Comparison of ENCODE assay signal across 9 mouse cellular contexts in genomic region chr1:31210144-31210543, GRCm38 (mm10). TPM values are rescaled to one million over a fixed set of nuclear protein-coding genes. Genes with fewer than 3 reads are reported as not detected.
A peak's percentile ranks its signal among the peaks of the same experiment; 100 is the strongest.
DNase-seq lines count a peak whose midpoint lies in the region; ATAC-seq and TF ChIP-seq lines count a peak whose summit lies in the region.
"Had no signal": no experiment of that assay in that cellular context is flagged by ENCODE, and none has a peak within 500 bp of the region (broad histone marks: within the 10 kb centered on the region; RNA-seq: fewer than 3 reads in every experiment).

No protein-coding gene starts in this region.

- no peaks in the 10 kb centered on the region for H3K4me1 ChIP-seq in intestine, embryonic 14.5 days (replicated peaks; ENCODE audit: control insufficient read depth, insufficient read depth, low read length)
- no peaks in the 10 kb centered on the region for H3K4me1 ChIP-seq in intestine, embryonic 16.5 days (ENCODE audit: control insufficient read depth, insufficient read depth, low read length)
- no peaks in the 10 kb centered on the region for H3K4me1 ChIP-seq in MEL (ENCODE audit: control insufficient read depth in 1 of 2, insufficient read depth in 2 of 2, low read length in 2 of 2)
- H3K4me1 ChIP-seq in midbrain, embryonic 15.5 days = no peaks in the 10 kb centered on the region
- H3K4me1 ChIP-seq: embryonic facial prominence, embryonic 13.5 days had no signal

- no peaks in the 10 kb centered on the region for H3K27me3 ChIP-seq in intestine, embryonic 14.5 days (replicated peaks; ENCODE audit: control insufficient read depth, insufficient read depth, low read length)
- no peaks in the 10 kb centered on the region for H3K27me3 ChIP-seq in intestine, embryonic 16.5 days (replicated peaks; ENCODE audit: control insufficient read depth, insufficient read depth, low read length)
- no peaks in the 10 kb centered on the region for H3K27me3 ChIP-seq in MEL (ENCODE audit: control insufficient read depth in 1 of 2, insufficient read depth in 2 of 2, low read length in 2 of 2)
- H3K27me3 ChIP-seq in midbrain, embryonic 15.5 days (replicated peaks) = no peaks in the 10 kb centered on the region
- H3K27me3 ChIP-seq: embryonic facial prominence, embryonic 13.5 days had no signal

- H3K4me2 ChIP-seq in intestine, embryonic 14.5 days (ENCODE audit: low read length) = no peak overlapping the region
- no peak overlapping the region for H3K4me2 ChIP-seq in intestine, embryonic 16.5 days (ENCODE audit: low read depth, low read length)
- no peak overlapping the region for H3K4me2 ChIP-seq in midbrain, embryonic 15.5 days
- H3K4me2 ChIP-seq: embryonic facial prominence, embryonic 13.5 days had no signal

- H3K9me3 ChIP-seq in intestine, embryonic 14.5 days (ENCODE audit: control insufficient read depth, low read length) = no peaks in the 10 kb centered on the region
- H3K9me3 ChIP-seq in intestine, embryonic 16.5 days (ENCODE audit: control insufficient read depth, low read length) = no peaks in the 10 kb centered on the region
- no peaks in the 10 kb centered on the region for H3K9me3 ChIP-seq in MEL (replicated peaks; ENCODE audit: insufficient read depth, low read length)
- H3K9me3 ChIP-seq in midbrain, embryonic 15.5 days = no peaks in the 10 kb centered on the region
- H3K9me3 ChIP-seq: embryonic facial prominence, embryonic 13.5 days had no signal

- TF ChIP-seq POLR2A in MEL (IDR thresholded peaks at IDR 0.05; ENCODE audit: control insufficient read depth in 1 of 2, insufficient read depth in 1 of 2, low read depth in 1 of 2, low read length in 2 of 2, poor library complexity in 1 of 2) = no peak

- no peak for TF ChIP-seq EP300 in MEL (IDR thresholded peaks at IDR 0.05; ENCODE audit: low read depth in 1 of 2, low read length in 2 of 2)

- TF ChIP-seq RAD21 in MEL (IDR thresholded peaks at IDR 0.05; ENCODE audit: low read depth, low read length) = peak; percentile 94

- peak; percentile 54 to 84 (median 68) for TF ChIP-seq CTCF in MEL (IDR thresholded peaks at IDR 0.05 in 2 of 3, conservative IDR thresholded peaks at IDR 0.05 in 1 of 3; ENCODE audit: control insufficient read depth in 1 of 3, insufficient read depth in 1 of 3, low read depth in 2 of 3, low read length in 3 of 3, poor library complexity in 1 of 3, severe bottlenecking in 1 of 3)

- H3K36me3 ChIP-seq in intestine, embryonic 14.5 days (ENCODE audit: control insufficient read depth, insufficient read depth, low read length) = no peaks in the 10 kb centered on the region
- no peaks in the 10 kb centered on the region for H3K36me3 ChIP-seq in intestine, embryonic 16.5 days (ENCODE audit: control insufficient read depth, insufficient read depth, low read length)
- no peaks in the 10 kb centered on the region for H3K36me3 ChIP-seq in MEL (ENCODE audit: control insufficient read depth in 1 of 2, insufficient read depth in 2 of 2, low read length in 2 of 2)
- H3K36me3 ChIP-seq in midbrain, embryonic 15.5 days (replicated peaks) = no peaks in the 10 kb centered on the region
- H3K36me3 ChIP-seq: embryonic facial prominence, embryonic 13.5 days had no signal

- H3K9ac ChIP-seq in intestine, embryonic 14.5 days (ENCODE audit: low read length) = no peak overlapping the region
- H3K9ac ChIP-seq in intestine, embryonic 16.5 days (ENCODE audit: low read depth, low read length) = no peak overlapping the region
- H3K9ac ChIP-seq in MEL (ENCODE audit: control insufficient read depth, low read depth, low read length, poor library complexity, severe bottlenecking) = no peak overlapping the region
- no peak overlapping the region for H3K9ac ChIP-seq in midbrain, embryonic 15.5 days
- H3K9ac ChIP-seq: embryonic facial prominence, embryonic 13.5 days had no signal

- no peak overlapping the region for H3K27ac ChIP-seq in intestine, embryonic 14.5 days (ENCODE audit: low read depth)
- no peak overlapping the region for H3K27ac ChIP-seq in intestine, embryonic 16.5 days (ENCODE audit: low read length)
- H3K27ac ChIP-seq in MEL (ENCODE audit: control insufficient read depth, low read depth, low read length) = no peak overlapping the region
- no peak overlapping the region for H3K27ac ChIP-seq in midbrain, embryonic 15.5 days
- H3K27ac ChIP-seq: embryonic facial prominence, embryonic 13.5 days had no signal

- 1% methylated on average over 5 of the region's 5 CpGs for WGBS in intestine, embryonic 14.5 days
- under 1% methylated on average over 5 of the region's 5 CpGs for WGBS in intestine, embryonic 16.5 days
- 0% methylated on average over 5 of the region's 5 CpGs for WGBS in midbrain, embryonic 15.5 days

- no peak overlapping the region for H3K4me3 ChIP-seq in intestine, embryonic 14.5 days (ENCODE audit: low read depth, low read length)
- H3K4me3 ChIP-seq in intestine, embryonic 16.5 days (ENCODE audit: low read length) = no peak overlapping the region
- H3K4me3 ChIP-seq in MEL (ENCODE audit: control insufficient read depth in 1 of 2, insufficient read depth in 1 of 2, low read depth in 2 of 2, low read length in 2 of 2) = no peak overlapping the region
- H3K4me3 ChIP-seq in midbrain, embryonic 15.5 days = no peak overlapping the region
- H3K4me3 ChIP-seq: embryonic facial prominence, embryonic 13.5 days had no signal

- no peaks in the 10 kb centered on the region for H3K79me2 ChIP-seq in MEL (ENCODE audit: control insufficient read depth, insufficient read depth, low read length, poor library complexity)

- no peak for ATAC-seq in intestine, embryonic 14.5 days (replicated peaks; ENCODE audit: low FRiP score, low TSS enrichment, low read depth)
- ATAC-seq in intestine, embryonic 16.5 days = no peak
- ATAC-seq in granulocyte monocyte progenitor cell, adult 5-6 weeks (replicated peaks; ENCODE audit: poor library complexity, severe bottlenecking) = peak; percentile 78
- ATAC-seq in midbrain, embryonic 15.5 days (replicated peaks) = peak; percentile 92

- peak; percentile 57 for DNase-seq in intestine, embryonic 14.5 days (ENCODE audit: low spot score)
- DNase-seq in MEL (ENCODE audit: low read depth, low spot score) = peak; percentile 70
- peak; percentile 54 for DNase-seq in cerebellum, adult 9-10 months
- DNase-seq in layer of hippocampus, postnatal 14 days (ENCODE audit: low spot score in 2 of 2) = peak; percentile 35 to 85
- peak; percentile 11 for DNase-seq in yolk sac, embryonic 10.5 days (ENCODE audit: low spot score)

TF ChIP-seq in MEL, 35 proteins besides CTCF, POLR2A, EP300 and RAD21:
- TF ChIP-seq ZMIZ1 (IDR thresholded peaks at IDR 0.05; ENCODE audit: low read depth, low read length) (no peak), SMC3 (IDR thresholded peaks at IDR 0.05; ENCODE audit: low read depth, low read length) (peak; percentile 83), TCF12 (IDR thresholded peaks at IDR 0.05; ENCODE audit: low read depth, low read length) (no peak), MAX (IDR thresholded peaks at IDR 0.05; ENCODE audit: low read length) (no peak), ZC3H11A (IDR thresholded peaks at IDR 0.05; ENCODE audit: low read depth, low read length) (peak; percentile 72)

RNA-seq across cellular contexts. Expression of gene 4931428L18Rik, which starts 12.3 kb away (rescaled TPM):
- polyA plus RNA-seq in intestine, embryonic 14.5 days (2014; fragmentation: Nextera tagmentation; extraction: Ambion mirVana) = not detected in 2 replicates
- not detected in 2 replicates for polyA plus RNA-seq in intestine, embryonic 16.5 days (2015; fragmentation: Nextera tagmentation; extraction: Ambion mirVana)
- total RNA-seq in MEL (2012; rRNA removed) = not detected in 2 replicates
- not detected for polyA plus RNA-seq in MEL (2012; ENCODE audit: insufficient read depth in 1 of 2, insufficient read length in 2 of 2, low read depth in 1 of 2, low replicate concordance in 2 of 2, missing spikeins in 1 of 2)
- not detected in 2 replicates for total RNA-seq in granulocyte monocyte progenitor cell, adult 5-6 weeks (2014; fragmentation: Nextera tagmentation)
- not detected in 2 replicates for total RNA-seq in granulocyte monocyte progenitor cell, adult 5-6 weeks (2017)
- not detected for total RNA-seq in layer of hippocampus, postnatal 14 days (2021)
- polyA plus RNA-seq in midbrain, embryonic 15.5 days (2015; fragmentation: Nextera tagmentation; extraction: Ambion mirVana) = not detected in 2 replicates
- polyA plus RNA-seq: embryonic facial prominence, embryonic 13.5 days had no signal

RNA-seq across cellular contexts. Expression of gene Pih1d3, which starts 12.5 kb away (rescaled TPM):
- not detected in 2 replicates for polyA plus RNA-seq in intestine, embryonic 14.5 days (2014; fragmentation: Nextera tagmentation; extraction: Ambion mirVana)
- not detected in 2 replicates for polyA plus RNA-seq in intestine, embryonic 16.5 days (2015; fragmentation: Nextera tagmentation; extraction: Ambion mirVana)
- not detected in 2 replicates for total RNA-seq in MEL (2012; rRNA removed)
- polyA plus RNA-seq in MEL (2012; ENCODE audit: insufficient read depth in 1 of 2, insufficient read length in 2 of 2, low read depth in 1 of 2, low replicate concordance in 2 of 2, missing spikeins in 1 of 2) = not detected
- total RNA-seq in granulocyte monocyte progenitor cell, adult 5-6 weeks (2014; fragmentation: Nextera tagmentation) = not detected in 2 replicates
- not detected in 2 replicates for total RNA-seq in granulocyte monocyte progenitor cell, adult 5-6 weeks (2017)
- total RNA-seq in layer of hippocampus, postnatal 14 days (2021) = not detected
- polyA plus RNA-seq in midbrain, embryonic 15.5 days (2015; fragmentation: Nextera tagmentation; extraction: Ambion mirVana) = not detected in 2 replicates
- polyA plus RNA-seq: embryonic facial prominence, embryonic 13.5 days had no signal

RNA-seq across cellular contexts. Expression of gene Lgsn, which starts 33.9 kb away (rescaled TPM):
- not detected in 2 replicates for polyA plus RNA-seq in intestine, embryonic 14.5 days (2014; fragmentation: Nextera tagmentation; extraction: Ambion mirVana)
- polyA plus RNA-seq in intestine, embryonic 16.5 days (2015; fragmentation: Nextera tagmentation; extraction: Ambion mirVana) = not detected in 2 replicates
- total RNA-seq in MEL (2012; rRNA removed) = not detected in 2 replicates
- polyA plus RNA-seq in MEL (2012; ENCODE audit: insufficient read depth in 1 of 2, insufficient read length in 2 of 2, low read depth in 1 of 2, low replicate concordance in 2 of 2, missing spikeins in 1 of 2) = not detected
- total RNA-seq in granulocyte monocyte progenitor cell, adult 5-6 weeks (2014; fragmentation: Nextera tagmentation) = not detected in 2 replicates
- total RNA-seq in granulocyte monocyte progenitor cell, adult 5-6 weeks (2017) = not detected in 2 replicates
- not detected for total RNA-seq in layer of hippocampus, postnatal 14 days (2021)
- polyA plus RNA-seq in midbrain, embryonic 15.5 days (2015; fragmentation: Nextera tagmentation; extraction: Ambion mirVana) = not detected in 2 replicates
- polyA plus RNA-seq: embryonic facial prominence, embryonic 13.5 days had no signal

Comparison
In these comparisons a context has a peak if more than half of its experiments do, and no peak if none do; other contexts are left out.
1. ATAC-seq: peak in granulocyte monocyte progenitor cell, adult 5-6 weeks (single experiment) and midbrain, embryonic 15.5 days (single experiment); none in intestine, embryonic 14.5 days (single experiment) and intestine, embryonic 16.5 days (single experiment).
2. DNase-seq: peak in every context shown above with its lines; median percentile 70 in MEL; 60 in layer of hippocampus, postnatal 14 days; 57 in intestine, embryonic 14.5 days; 54 in cerebellum, adult 9-10 months; 11 in yolk sac, embryonic 10.5 days.